Mouse (Mus musculus) bone marrow macrophage, adult 2 months (primary cell): ENCODE measurements around the gene Traip. TPM values are rescaled to one million over a fixed set of nuclear protein-coding genes. Genes with fewer than 3 reads are reported as not detected.
"Not testable (repeated sequence)": the region's sequence is repeated elsewhere in the genome, so short reads cannot be mapped to it uniquely, and the experiment has no call there.

Experiments
- H3K27ac ChIP-seq: 2 replicates; pipeline ENCODE4 v1.5.1; 2012; ENCODE audit warnings: low read depth, low read length; ENCODE audit not compliant: insufficient read depth
- H3K4me1 ChIP-seq: 2 replicates; pipeline ENCODE4 v1.6.1; 2012; ENCODE audit warnings: low read length; ENCODE audit not compliant: control insufficient read depth, insufficient read depth
- H3K4me3 ChIP-seq: 2 replicates; pipeline ENCODE4 v1.5.1; 2012; ENCODE audit warnings: mild to moderate bottlenecking, low read length, moderate library complexity; ENCODE audit not compliant: insufficient read depth
- CTCF ChIP-seq: IDR thresholded peaks from 2 replicates; pipeline ENCODE4 v1.5.1; 2012; ENCODE audit warnings: low read depth, mild to moderate bottlenecking, low read length, moderate library complexity
- POLR2A ChIP-seq: IDR thresholded peaks from 2 replicates; pipeline ENCODE4 v1.6.1; 2012; ENCODE audit warnings: mild to moderate bottlenecking, low read depth, low read length, borderline replicate concordance
- polyA plus RNA-seq: library from polyadenylated mRNA; stranded (reverse); fragments of >200 nt; gene quantifications from 2 replicates; pipeline ENCODE4 v1.2.4, GENCODE M21; 2012; ENCODE audit not compliant: missing spikeins, insufficient read depth, insufficient read length

Traip gene
- polyA plus RNA-seq, 1 experiment = 5.0 TPM

GRCm38 (mm10) chr9:107992197-107992596, 42.3 kb downstream of the Traip start, which contains the start of gene Cdhr4:
Cdhr4 (plus strand) TSS chr9:107992497.
- peaks cover 21% of the 10 kb centered on the region for H3K4me1 ChIP-seq
- TF ChIP-seq POLR2A = no peak
- no peak for TF ChIP-seq CTCF
- no peak within 1 kb of the TSS for H3K4me3 ChIP-seq
- H3K27ac ChIP-seq = no peak within 1 kb of the TSS

- peaks cover 23% of the 10 kb centered on the region for H3K4me1 ChIP-seq
- no peak for TF ChIP-seq POLR2A
- no peak for TF ChIP-seq CTCF
- H3K27ac ChIP-seq = no peak overlapping the region
- no peak overlapping the region for H3K4me3 ChIP-seq
Measured at GRCm38 (mm10) chr9:107993013-107993412, 43.1 kb downstream of the Traip start.

- H3K4me3 ChIP-seq = no peak overlapping the region
Measured at GRCm38 (mm10) chr9:107994464-107994863, 44.5 kb downstream of the Traip start.

GRCm38 (mm10) chr9:107995513-107995912, 45.6 kb downstream of the Traip start:
- no peak overlapping the region for H3K4me3 ChIP-seq
- no peak overlapping the region for H3K27ac ChIP-seq
- TF ChIP-seq CTCF (no peak), POLR2A (no peak)
- H3K4me1 ChIP-seq = peaks cover 27% of the 10 kb centered on the region

More at GRCm38 (mm10) chr9:107994464-107994863, 44.5 kb downstream of the Traip start:
- Histone ChIP-seq H3K4me1 (peaks cover 27% of the 10 kb centered on the region), H3K27ac (peak overlapping the region; percentile 54)
- no peak for TF ChIP-seq POLR2A
- no peak for TF ChIP-seq CTCF

GRCm38 (mm10) chr9:107996049-107996448, 46.1 kb downstream of the Traip start, which contains the start of gene Gm20662:
Gm20662 (plus strand) TSS chr9:107996349.
- Histone ChIP-seq H3K4me3 (no peak within 1 kb of the TSS), H3K27ac (peak within 1 kb of the TSS; percentile 22; the same call in 1 of the 2 replicates), H3K4me1 (peaks cover 27% of the 10 kb centered on the region)
- TF ChIP-seq POLR2A = no peak
- no peak for TF ChIP-seq CTCF

GRCm38 (mm10) chr9:108001922-108002770, 52.2 kb downstream of the Traip start, which contains the start of gene Ip6k1:
Ip6k1 (plus strand) TSS chr9:108002501.
- Histone ChIP-seq H3K27ac (peak within 1 kb of the TSS; percentile 57), H3K4me1 (peaks cover 24% of the 10 kb centered on the region), H3K4me3 (peak within 1 kb of the TSS; percentile 85)
- TF ChIP-seq CTCF (no peak), POLR2A (no peak)

- H3K4me3 ChIP-seq = peak overlapping the region; percentile 85
- H3K4me1 ChIP-seq = peaks cover 22% of the 10 kb centered on the region
- TF ChIP-seq CTCF (no peak), POLR2A (no peak)
- H3K27ac ChIP-seq = peak overlapping the region; percentile 37
Measured at GRCm38 (mm10) chr9:108002778-108003530, 53.0 kb downstream of the Traip start.

- Histone ChIP-seq H3K4me1 (peaks cover 23% of the 10 kb centered on the region), H3K4me3 (peak overlapping the region; percentile 85), H3K27ac (no peak overlapping the region)
- TF ChIP-seq POLR2A (no peak), CTCF (no peak)
Measured at GRCm38 (mm10) chr9:108003531-108003890, 53.6 kb downstream of the Traip start.

- H3K27ac ChIP-seq = no peak overlapping the region
- TF ChIP-seq CTCF (no peak), POLR2A (no peak)
- H3K4me1 ChIP-seq = peaks cover 34% of the 10 kb centered on the region
- no peak overlapping the region for H3K4me3 ChIP-seq
Measured at GRCm38 (mm10) chr9:108008041-108008440, 58.1 kb downstream of the Traip start.

- no peak for TF ChIP-seq POLR2A
- no peak overlapping the region for H3K27ac ChIP-seq
- no peak overlapping the region for H3K4me3 ChIP-seq
- peaks cover 22% of the 10 kb centered on the region for H3K4me1 ChIP-seq
Measured at GRCm38 (mm10) chr9:108010385-108010784, 60.4 kb downstream of the Traip start.

- H3K4me3 ChIP-seq = not testable (repeated sequence)
- peaks cover 11% of the 10 kb centered on the region for H3K4me1 ChIP-seq
Measured at GRCm38 (mm10) chr9:108013577-108013976, 63.6 kb downstream of the Traip start.

More at GRCm38 (mm10) chr9:108013577-108013976, 63.6 kb downstream of the Traip start:
- H3K27ac ChIP-seq = not testable (repeated sequence)
